Mouse (Mus musculus): ENCODE data around the gene Dgkg.

Gene Dgkg

GRCm38 (mm10) chr16:22545799-22546198 lies 111.2 kb downstream of the Dgkg start:
- DNase-seq (ENCODE audit: low read depth, low spot score), result no peak

GRCm38 (mm10) chr16:22545016-22545561 lies 111.9 kb downstream of the Dgkg start:
- no peak for DNase-seq (ENCODE audit: low read depth, low spot score)

- no peak for DNase-seq (ENCODE audit: low read depth, low spot score)
Measured at GRCm38 (mm10) chr16:22542691-22543141, 114.3 kb downstream of the Dgkg start.

- no peak for DNase-seq (ENCODE audit: low read depth, low spot score)
Measured at GRCm38 (mm10) chr16:22539275-22539674, 117.7 kb downstream of the Dgkg start.

- DNase-seq (ENCODE audit: low read depth, low spot score), result no peak
Measured at GRCm38 (mm10) chr16:22536581-22537160, 120.3 kb downstream of the Dgkg start.

GRCm38 (mm10) chr16:22533087-22533486 lies 123.9 kb downstream of the Dgkg start:
- no peak for DNase-seq (ENCODE audit: low read depth, low spot score)

- no peak for DNase-seq (ENCODE audit: low read depth, low spot score)
Measured at GRCm38 (mm10) chr16:22531834-22532233, 125.2 kb downstream of the Dgkg start.

- no peak for DNase-seq (ENCODE audit: low read depth, low spot score)
Measured at GRCm38 (mm10) chr16:22531041-22531440, 126.0 kb downstream of the Dgkg start.

- DNase-seq (ENCODE audit: low read depth, low spot score), result no peak
Measured at GRCm38 (mm10) chr16:22527499-22527939, 129.5 kb downstream of the Dgkg start.

GRCm38 (mm10) chr16:22526386-22526785 lies 130.6 kb downstream of the Dgkg start:
- DNase-seq (ENCODE audit: low read depth, low spot score), result no peak

- no peak for DNase-seq (ENCODE audit: low read depth, low spot score)
Measured at GRCm38 (mm10) chr16:22517431-22518384, 139.3 kb downstream of the Dgkg start.

GRCm38 (mm10) chr16:22515476-22515875 lies 141.5 kb downstream of the Dgkg start:
- no peak for DNase-seq (ENCODE audit: low read depth, low spot score)

- no peak for DNase-seq (ENCODE audit: low read depth, low spot score)
Measured at GRCm38 (mm10) chr16:22510861-22511637, 146.0 kb downstream of the Dgkg start.

- no peak for DNase-seq (ENCODE audit: low read depth, low spot score)
Measured at GRCm38 (mm10) chr16:22508936-22509563, 148.0 kb downstream of the Dgkg start.

GRCm38 (mm10) chr16:22505656-22506055 lies 151.4 kb downstream of the Dgkg start:
- DNase-seq (ENCODE audit: low read depth, low spot score), result no peak

GRCm38 (mm10) chr16:22504851-22505250 lies 152.2 kb downstream of the Dgkg start:
- DNase-seq (ENCODE audit: low read depth, low spot score), result peak; percentile 8

- DNase-seq (ENCODE audit: low read depth, low spot score), result no peak
Measured at GRCm38 (mm10) chr16:22504049-22504448, 153.0 kb downstream of the Dgkg start.

- DNase-seq (ENCODE audit: low read depth, low spot score), result no peak
Measured at GRCm38 (mm10) chr16:22503467-22503866, 153.6 kb downstream of the Dgkg start.

GRCm38 (mm10) chr16:22501855-22502254 lies 155.2 kb downstream of the Dgkg start:
- no peak for DNase-seq (ENCODE audit: low read depth, low spot score)

GRCm38 (mm10) chr16:22500561-22500960 lies 156.5 kb downstream of the Dgkg start:
- DNase-seq (ENCODE audit: low read depth, low spot score), result no peak

GRCm38 (mm10) chr16:22499951-22500350 lies 157.1 kb downstream of the Dgkg start:
- no peak for DNase-seq (ENCODE audit: low read depth, low spot score)

Measured in retina, adult 2 months (tissue).